Mouse (Mus musculus): Measurements from ENCODE around the gene Il27ra. TPM values are rescaled to one million over a fixed set of nuclear protein-coding genes. Genes with fewer than 3 reads are reported as not detected.
A peak's percentile ranks its signal among the peaks of the same experiment; 100 is the strongest.
"Not testable (repeated sequence)": the region's sequence is repeated elsewhere in the genome, so short reads cannot be mapped to it uniquely, and the experiment has no call there.

Gene Il27ra
- polyA plus RNA-seq, 1 experiment from 2014 or later = 0.56 TPM

DNA sequence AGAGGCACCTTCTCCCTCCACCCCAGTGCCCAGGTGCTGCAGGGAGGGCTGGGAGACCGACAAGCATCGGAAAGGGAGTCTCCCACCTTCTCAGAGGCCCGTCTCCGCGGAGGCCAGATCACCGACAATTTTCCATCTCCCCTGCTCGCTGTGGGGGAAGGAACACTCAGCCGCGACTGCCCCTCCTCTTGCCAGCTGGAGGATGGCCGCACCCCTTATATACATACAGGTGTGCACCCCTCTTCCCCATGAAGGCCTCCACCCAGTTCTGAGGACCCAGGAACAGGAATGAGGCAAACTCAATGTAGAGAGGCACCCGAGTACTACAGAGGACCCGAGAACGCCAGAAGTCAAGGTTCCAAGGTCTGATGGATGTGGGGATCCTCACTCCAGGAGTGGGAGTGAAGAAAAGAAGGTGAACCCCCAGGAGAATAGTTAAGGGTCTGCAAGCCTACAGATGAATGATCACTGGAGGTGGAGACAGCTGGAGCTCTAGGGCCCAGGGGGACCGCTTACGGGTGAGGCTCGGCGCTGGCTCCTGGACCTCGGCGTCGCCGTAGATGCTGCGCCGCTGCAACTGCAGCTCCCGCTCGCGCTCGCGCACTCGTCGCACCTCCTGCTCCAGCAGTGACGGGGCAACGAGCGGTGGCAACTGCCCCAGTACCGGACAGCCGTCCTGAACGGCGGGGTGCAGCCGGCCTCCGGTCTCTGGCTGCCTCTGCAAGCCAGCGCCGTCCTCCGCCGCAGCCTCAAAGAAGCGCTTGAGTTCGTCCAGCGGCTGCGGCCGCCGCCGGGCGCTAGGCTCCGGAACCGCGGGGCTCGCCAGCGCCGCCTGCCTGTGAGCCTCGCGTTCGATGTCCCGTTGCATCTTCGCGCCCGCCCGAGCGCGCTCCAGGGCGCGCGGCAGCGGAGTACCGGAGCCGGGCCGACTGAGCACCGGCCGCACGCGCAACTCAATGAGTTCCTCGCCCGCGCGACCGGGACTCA, 31.5 kb downstream of the Il27ra start:
- Histone ChIP-seq H3K27me3 (replicated peaks; ENCODE audit: insufficient read depth, low read length) (peaks cover 27% of the 10 kb centered on the region), H3K27ac (ENCODE audit: low read length) (peak overlapping the region; percentile 59; the same call in 1 of the 2 replicates), H3K36me3 (ENCODE audit: insufficient read depth, low read length) (no peaks in the 10 kb centered on the region), H3K4me2 (replicated peaks; ENCODE audit: low read depth, low read length) (peak overlapping the region; percentile 90), H3K9ac (replicated peaks; ENCODE audit: low read depth) (0 out of 2 replicates have a peak overlapping the region, but pooled peaks have one; percentile 5), H3K4me1 (ENCODE audit: insufficient read depth, low read depth, low read length) (peaks cover 10% of the 10 kb centered on the region), H3K4me3 (ENCODE audit: low read depth, low read length) (peak overlapping the region; percentile 47), H3K9me3 (ENCODE audit: low read length) (no peaks in the 10 kb centered on the region)
- DNase-seq (ENCODE audit: low spot score) = peak; percentile 72
- peak; percentile 58 for ATAC-seq
- 2% methylated on average over 59 of the region's 83 CpGs for WGBS
- TF ChIP-seq EP300 (IDR thresholded peaks at IDR 0.05) (no peak), CTCF (IDR thresholded peaks at IDR 0.05) (peak; percentile 78)

DNA sequence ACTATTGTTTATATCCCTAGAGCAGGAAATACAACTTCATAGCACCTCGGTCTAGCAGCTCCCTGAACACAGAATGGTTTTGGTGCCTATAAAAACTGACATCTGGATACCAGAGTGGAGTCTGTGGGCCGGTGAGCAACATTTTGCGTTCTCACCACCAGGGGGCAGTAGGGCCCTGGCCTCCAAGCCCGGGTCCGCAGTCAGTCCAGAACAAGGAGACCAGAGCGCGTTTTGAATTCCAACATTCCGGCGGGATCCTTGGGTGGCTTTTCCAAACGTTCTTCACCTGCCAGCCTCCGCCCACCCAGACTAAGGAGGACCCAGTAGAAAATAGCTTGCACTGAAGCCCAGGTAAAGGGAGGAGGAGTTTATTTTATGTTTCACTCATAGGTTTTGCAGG, 32.5 kb downstream of the Il27ra start:
- H3K9ac ChIP-seq (replicated peaks; ENCODE audit: low read depth) = no peak overlapping the region
- TF ChIP-seq EP300 (IDR thresholded peaks at IDR 0.05) (peak; percentile 56), CTCF (IDR thresholded peaks at IDR 0.05) (peak; percentile 96)
- H3K36me3 ChIP-seq (ENCODE audit: insufficient read depth, low read length) = no peaks in the 10 kb centered on the region
- 0 out of 2 replicates have a peak overlapping the region, but pooled peaks have one; percentile 6 for H3K4me3 ChIP-seq (ENCODE audit: low read depth, low read length)
- DNase-seq (ENCODE audit: low spot score) = peak; percentile 90
- WGBS = under 1% methylated on average over 11 of the region's 11 CpGs
- peaks cover 14% of the 10 kb centered on the region for H3K4me1 ChIP-seq (ENCODE audit: insufficient read depth, low read depth, low read length)
- no peaks in the 10 kb centered on the region for H3K9me3 ChIP-seq (ENCODE audit: low read length)
- H3K27ac ChIP-seq (ENCODE audit: low read length) = no peak overlapping the region
- peaks cover 27% of the 10 kb centered on the region for H3K27me3 ChIP-seq (replicated peaks; ENCODE audit: insufficient read depth, low read length)
- H3K4me2 ChIP-seq (replicated peaks; ENCODE audit: low read depth, low read length) = peak overlapping the region; percentile 90
- peak; percentile 38 for ATAC-seq

DNA sequence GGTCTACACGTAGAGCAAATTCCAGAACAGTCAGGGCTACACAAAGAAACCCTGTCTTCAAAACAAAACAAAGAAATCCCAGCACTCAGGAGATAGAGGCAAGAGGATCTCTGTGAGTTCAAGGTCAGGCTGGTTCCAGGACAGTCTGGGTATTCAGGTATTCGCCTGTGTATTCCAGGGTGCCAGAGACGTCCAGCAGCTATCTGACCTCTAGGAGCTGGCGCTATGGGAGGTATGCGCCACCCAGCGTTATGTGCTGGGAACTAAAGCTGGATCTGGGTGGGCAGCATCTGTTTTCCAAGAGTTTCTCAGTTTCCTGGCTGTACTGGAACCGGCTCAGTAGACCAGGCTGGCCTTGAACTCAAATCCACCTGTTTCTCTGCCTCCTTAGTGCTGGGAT, 34.0 kb downstream of the Il27ra start:
- H3K4me1 ChIP-seq (ENCODE audit: insufficient read depth, low read depth, low read length) = peaks cover 19% of the 10 kb centered on the region
- H3K36me3 ChIP-seq (ENCODE audit: insufficient read depth, low read length) = no peaks in the 10 kb centered on the region
- TF ChIP-seq EP300 (IDR thresholded peaks at IDR 0.05) = no peak
- TF ChIP-seq CTCF (IDR thresholded peaks at IDR 0.05) = peak; percentile 71
- no peak overlapping the region for H3K9ac ChIP-seq (replicated peaks; ENCODE audit: low read depth)
- peaks cover 25% of the 10 kb centered on the region for H3K27me3 ChIP-seq (replicated peaks; ENCODE audit: insufficient read depth, low read length)
- DNase-seq (ENCODE audit: low spot score) = peak; percentile 29
- no peak overlapping the region for H3K27ac ChIP-seq (ENCODE audit: low read length)
- no peak for ATAC-seq
- 37% methylated on average over 7 of the region's 7 CpGs for WGBS
- no peak overlapping the region for H3K4me2 ChIP-seq (replicated peaks; ENCODE audit: low read depth, low read length)
- no peak overlapping the region for H3K4me3 ChIP-seq (ENCODE audit: low read depth, low read length)
- no peaks in the 10 kb centered on the region for H3K9me3 ChIP-seq (ENCODE audit: low read length)

DNA sequence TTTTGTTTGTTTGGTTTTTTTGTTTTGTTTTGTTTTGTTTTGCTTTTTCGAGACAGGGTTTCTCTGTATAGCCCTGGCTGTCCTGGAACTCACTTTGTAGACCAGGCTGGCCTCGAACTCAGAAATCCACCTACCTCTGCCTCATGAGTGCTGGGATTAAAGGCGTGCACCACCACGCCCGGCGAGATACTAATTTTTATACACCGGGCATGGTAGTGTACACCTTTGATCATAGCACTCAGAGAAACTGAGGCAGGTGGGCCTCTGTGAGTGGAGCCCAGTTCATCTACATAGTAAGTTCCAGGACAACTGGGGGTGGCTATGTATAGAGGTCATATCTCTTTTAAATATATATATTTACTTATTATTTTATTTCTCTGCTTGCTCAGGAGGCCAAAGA, 36.9 kb downstream of the Il27ra start:
- H3K9ac ChIP-seq (replicated peaks; ENCODE audit: low read depth); H3K9me3 ChIP-seq (ENCODE audit: low read length); H3K4me2 ChIP-seq (replicated peaks; ENCODE audit: low read depth, low read length); H3K36me3 ChIP-seq (ENCODE audit: insufficient read depth, low read length); DNase-seq (ENCODE audit: low spot score); H3K4me3 ChIP-seq (ENCODE audit: low read depth, low read length); H3K27me3 ChIP-seq (replicated peaks; ENCODE audit: insufficient read depth, low read length); ATAC-seq; H3K27ac ChIP-seq (ENCODE audit: low read length): not testable (repeated sequence)
- WGBS = 87% methylated on average over 7 of the region's 7 CpGs
- H3K4me1 ChIP-seq (ENCODE audit: insufficient read depth, low read depth, low read length) = peaks cover 12% of the 10 kb centered on the region

DNA sequence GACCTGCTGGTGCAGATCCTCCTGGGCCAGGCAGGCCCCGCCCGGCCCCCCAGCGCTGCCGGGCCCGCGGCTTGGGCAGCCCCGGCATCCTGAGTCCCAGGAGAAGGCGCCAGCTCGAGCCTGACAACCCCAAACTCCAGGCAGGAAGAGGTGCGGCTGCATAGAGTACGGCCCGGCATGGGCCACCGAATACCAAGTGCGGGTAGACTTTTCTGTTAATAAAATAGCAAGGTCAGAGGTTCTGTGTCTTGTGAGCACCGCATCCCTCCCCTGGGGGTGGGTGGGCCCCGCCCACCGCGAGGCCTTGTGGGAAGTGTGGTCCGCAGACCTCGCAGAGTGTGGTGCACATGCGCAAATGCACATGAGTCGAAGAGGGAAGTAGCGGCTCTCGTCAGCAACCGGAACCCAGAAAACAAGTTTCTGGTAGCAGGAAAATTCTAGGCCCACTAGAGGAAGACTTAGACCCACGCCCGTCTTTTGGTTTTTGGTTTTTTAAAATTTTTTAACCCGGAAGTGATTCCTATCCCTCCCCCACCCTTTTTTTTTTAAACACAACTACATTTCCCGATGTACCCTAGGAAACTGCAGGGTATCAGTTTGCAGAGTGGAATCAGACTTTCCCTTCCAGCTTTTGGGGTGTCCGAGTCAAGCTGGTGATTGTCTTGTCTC, 37.7 kb downstream of the Il27ra start:
- H3K36me3 ChIP-seq (ENCODE audit: insufficient read depth, low read length) = 0 out of 2 replicates have a peak, but pooled peaks cover 5% of the 10 kb centered on the region
- TF ChIP-seq EP300 (IDR thresholded peaks at IDR 0.05) = peak; percentile 57
- no peak for TF ChIP-seq CTCF (IDR thresholded peaks at IDR 0.05)
- no peaks in the 10 kb centered on the region for H3K9me3 ChIP-seq (ENCODE audit: low read length)
- under 1% methylated on average over 30 of the region's 30 CpGs for WGBS
- DNase-seq (ENCODE audit: low spot score) (peak; percentile 97), ATAC-seq (peak; percentile 91)
- peak overlapping the region; percentile 47 for H3K4me3 ChIP-seq (ENCODE audit: low read depth, low read length)
- H3K27me3 ChIP-seq (replicated peaks; ENCODE audit: insufficient read depth, low read length) = no peaks in the 10 kb centered on the region
- peak overlapping the region; percentile 82 for H3K4me2 ChIP-seq (replicated peaks; ENCODE audit: low read depth, low read length)
- H3K4me1 ChIP-seq (ENCODE audit: insufficient read depth, low read depth, low read length) = peaks cover 12% of the 10 kb centered on the region
- peak overlapping the region; percentile 55 for H3K9ac ChIP-seq (replicated peaks; ENCODE audit: low read depth)
- H3K27ac ChIP-seq (ENCODE audit: low read length) = peak overlapping the region; percentile 88
